Mouse (Mus musculus): ENCODE results near the gene Cd47. TPM values are rescaled to one million over a fixed set of nuclear protein-coding genes. Genes with fewer than 3 reads are reported as not detected.

Cd47 gene
- total and polyA plus RNA-seq, 3 experiments = 102 to 277 (median 142) TPM

DNA sequence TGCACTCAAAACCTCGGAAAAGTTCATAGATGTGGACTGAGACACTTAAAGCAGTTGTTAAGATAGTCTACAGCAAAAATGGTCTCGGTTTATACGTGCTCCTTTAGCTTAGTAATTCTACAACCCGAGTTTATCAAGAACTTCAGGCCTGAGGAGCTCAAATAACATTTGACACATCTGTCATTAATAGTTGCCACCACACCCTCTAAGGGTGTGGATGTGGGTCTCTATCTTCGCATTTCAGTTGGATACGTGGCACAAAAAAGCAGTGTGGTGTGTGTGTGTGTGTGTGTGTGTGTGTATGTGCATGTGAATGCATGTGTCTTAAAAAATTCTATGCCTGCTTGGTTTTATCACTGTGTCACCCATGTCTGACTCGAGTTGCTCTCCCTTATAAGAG is 23.4 kb upstream of the Cd47 start:
- H3K9ac ChIP-seq (ENCODE audit: insufficient read depth, low read depth) = no peak overlapping the region
- H3K4me2 ChIP-seq (ENCODE audit: insufficient read depth, low read depth, poor library complexity, severe bottlenecking) = no peak overlapping the region
- no peak for DNase-seq (ENCODE audit: extremely low read depth)
- dilution Hi-C loops (cut with MboI; ENCODE audit: extremely low pct_ligation_motif_present, extremely low pct_unique_long_range_greater_than_20kb, low sequenced_read_pairs) (no loop called here), in situ Hi-C loops (cut with MboI; ENCODE audit: low pct_ligation_motif_present, low pct_unique_long_range_greater_than_20kb, low sequenced_read_pairs) (no loop called here)
- H3K4me1 ChIP-seq (ENCODE audit: control insufficient read depth in 1 of 2, insufficient read depth in 2 of 2) = peaks cover 15 to 39% of the 10 kb centered on the region in 2 experiments
- H3K27me3 ChIP-seq (replicated peaks) = no peaks in the 10 kb centered on the region
- H3K36me3 ChIP-seq (replicated peaks in 1 of 2; ENCODE audit: control insufficient read depth in 1 of 2, insufficient read depth in 1 of 2, low read length in 1 of 2) = no peaks in the 10 kb centered on the region
- TF ChIP-seq PAX5 (IDR thresholded peaks at IDR 0.05; ENCODE audit: low read length) = no peak
- TF ChIP-seq GABPA (IDR thresholded peaks at IDR 0.05; ENCODE audit: insufficient replicate concordance, low read depth, low read length) = no peak
- TF ChIP-seq CHD1 (IDR thresholded peaks at IDR 0.05; ENCODE audit: low read depth, low read length) = no peak
- no peak for TF ChIP-seq ELF1 (IDR thresholded peaks at IDR 0.05; ENCODE audit: low read depth, low read length)
- no peak for TF ChIP-seq RAD21 (IDR thresholded peaks at IDR 0.05; ENCODE audit: low read depth, low read length)
- no peak for TF ChIP-seq SIN3A (IDR thresholded peaks at IDR 0.05; ENCODE audit: low read length)
- TF ChIP-seq JUN (IDR thresholded peaks at IDR 0.05; ENCODE audit: insufficient read depth, low read depth, low read length) = no peak
- H3K4me3 ChIP-seq (replicated peaks in 1 of 3; ENCODE audit: low read depth in 2 of 3, low read length in 2 of 3, poor library complexity in 1 of 3) = no peak overlapping the region
- peaks cover 8% of the 10 kb centered on the region for H3K9me3 ChIP-seq (replicated peaks; ENCODE audit: low read length)
- H3K27ac ChIP-seq (ENCODE audit: insufficient read depth, low read depth) = no peak overlapping the region
- H3K79me2 ChIP-seq (replicated peaks; ENCODE audit: control insufficient read depth, extremely low read depth, insufficient read depth, poor library complexity, severe bottlenecking) = no peaks in the 10 kb centered on the region

GRCm38 (mm10) chr16:49781556-49782156 is 18.7 kb upstream of the Cd47 start:
- H3K36me3 ChIP-seq (replicated peaks in 1 of 2; ENCODE audit: control insufficient read depth in 1 of 2, insufficient read depth in 1 of 2, low read length in 1 of 2) = no peaks in the 10 kb centered on the region
- H3K27ac ChIP-seq (ENCODE audit: insufficient read depth, low read depth) = no peak overlapping the region
- no peaks in the 10 kb centered on the region for H3K79me2 ChIP-seq (replicated peaks; ENCODE audit: control insufficient read depth, extremely low read depth, insufficient read depth, poor library complexity, severe bottlenecking)
- peaks cover 11% of the 10 kb centered on the region for H3K9me3 ChIP-seq (replicated peaks; ENCODE audit: low read length)
- H3K9ac ChIP-seq (ENCODE audit: insufficient read depth, low read depth) = no peak overlapping the region
- TF ChIP-seq ZKSCAN1 (IDR thresholded peaks at IDR 0.05; ENCODE audit: borderline replicate concordance, low read depth, low read length) = no peak
- TF ChIP-seq HCFC1 (IDR thresholded peaks at IDR 0.05; ENCODE audit: low read depth, low read length) = no peak
- no peak for TF ChIP-seq RCOR1 (conservative IDR thresholded peaks at IDR 0.05; ENCODE audit: low read depth, low read length)
- no peak for TF ChIP-seq ZNF384 (IDR thresholded peaks at IDR 0.05; ENCODE audit: low read depth, low read length)
- no peak for TF ChIP-seq MYC (IDR thresholded peaks at IDR 0.05; ENCODE audit: low read depth, low read length)
- no peak for TF ChIP-seq MAFK (IDR thresholded peaks at IDR 0.05; ENCODE audit: insufficient replicate concordance, low read length)
- TF ChIP-seq USF2 (conservative IDR thresholded peaks at IDR 0.05; ENCODE audit: low read depth, low read length) = no peak
- TF ChIP-seq BHLHE40 (IDR thresholded peaks at IDR 0.05; ENCODE audit: low read depth, low read length) = 0 out of 2 replicates have a peak, but pooled peaks have one; percentile 21
- TF ChIP-seq EP300 (IDR thresholded peaks at IDR 0.05; ENCODE audit: low read length) = 0 out of 2 replicates have a peak, but pooled peaks have one; percentile 40
- no peak for TF ChIP-seq UBTF (IDR thresholded peaks at IDR 0.05; ENCODE audit: low read depth, low read length)
- dilution Hi-C loops (cut with MboI; ENCODE audit: extremely low pct_ligation_motif_present, extremely low pct_unique_long_range_greater_than_20kb, low sequenced_read_pairs) (no loop called here), in situ Hi-C loops (cut with MboI; ENCODE audit: low pct_ligation_motif_present, low pct_unique_long_range_greater_than_20kb, low sequenced_read_pairs) (no loop called here)
- no peak overlapping the region for H3K4me3 ChIP-seq (replicated peaks in 1 of 3; ENCODE audit: low read depth in 2 of 3, low read length in 2 of 3, poor library complexity in 1 of 3)
- no peaks in the 10 kb centered on the region for H3K27me3 ChIP-seq (replicated peaks)
- no peak overlapping the region for H3K4me2 ChIP-seq (ENCODE audit: insufficient read depth, low read depth, poor library complexity, severe bottlenecking)
- peaks cover 3 to 15% of the 10 kb centered on the region in 2 experiments; a peak in 3 of 4 replicates for H3K4me1 ChIP-seq (ENCODE audit: control insufficient read depth in 1 of 2, insufficient read depth in 2 of 2)
- no peak for DNase-seq (ENCODE audit: extremely low read depth)
